Mouse (Mus musculus) myocyte (in vitro differentiated cells): ENCODE measurements at regions not wholly inside any gene's neighbourhood (a gene's known extent, or its start where the extent isn't known, plus 50 kb on each side); places are given as distances from the start of the nearest gene placed in this dataset.

Experiments
- CEBPB ChIP-seq: IDR thresholded peaks from 2 replicates; pipeline ENCODE4 v1.6.1; 2011; ENCODE audit warnings: mild to moderate bottlenecking, moderate library complexity; ENCODE audit not compliant: poor library complexity, insufficient read depth, severe bottlenecking
- E2F4 ChIP-seq: IDR thresholded peaks from one replicate; pipeline ENCODE4 v1.6.1; 2011; ENCODE audit warnings: mild to moderate bottlenecking, control low read depth, moderate library complexity; ENCODE audit not compliant: insufficient read depth
- MAX ChIP-seq: IDR thresholded peaks from one replicate; pipeline ENCODE4 v1.6.1; 2011; ENCODE audit warnings: low read depth, mild to moderate bottlenecking, control low read depth
- MYOD1 ChIP-seq, 3 experiments: IDR thresholded peaks; one replicate each; pipeline ENCODE4 v1.6.1; 2011; ENCODE audit warnings: control low read depth in 2 of 3, low read depth in 2 of 3, mild to moderate bottlenecking in 2 of 3, moderate library complexity in 1 of 3; ENCODE audit not compliant: insufficient read length in 2 of 3, control insufficient read depth in 1 of 3
- POLR2A ChIP-seq: IDR thresholded peaks from one replicate; pipeline ENCODE4 v1.6.1; 2011; ENCODE audit warnings: low read depth, mild to moderate bottlenecking, control low read depth, moderate library complexity; ENCODE audit not compliant: insufficient read length
- TCF12 ChIP-seq: IDR thresholded peaks from one replicate; pipeline ENCODE4 v1.6.1; 2011; ENCODE audit warnings: mild to moderate bottlenecking, control low read depth; ENCODE audit not compliant: poor library complexity, insufficient read depth, severe bottlenecking
- USF1 ChIP-seq: IDR thresholded peaks from one replicate; pipeline ENCODE4 v1.6.1; 2011; ENCODE audit warnings: low read depth, mild to moderate bottlenecking, control low read depth, moderate library complexity

DNA sequence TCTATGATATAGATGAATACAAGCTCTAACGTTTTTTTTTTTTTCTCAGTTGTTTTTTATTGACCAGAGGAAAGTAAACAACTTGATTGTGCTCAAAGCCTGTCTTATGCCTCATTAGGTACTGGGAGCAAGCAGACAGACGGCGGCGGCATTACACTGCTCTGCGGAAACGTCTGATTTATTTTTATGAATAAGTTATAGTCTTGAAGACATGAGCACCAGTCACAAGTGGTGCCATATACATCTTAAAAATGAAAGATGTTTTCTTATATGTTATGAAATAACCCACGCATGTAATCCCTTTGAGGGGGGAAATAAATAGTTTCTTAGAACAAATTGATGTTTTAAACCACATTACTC is 177.1 kb downstream of the Nup35 start:
- TF ChIP-seq CEBPB, result no peak
- no peak for TF ChIP-seq TCF12
- TF ChIP-seq MAX, result no peak
- no peak for TF ChIP-seq USF1
- no peak for TF ChIP-seq MYOD1 (IDR thresholded peaks at IDR 0.05; ENCODE audit: control insufficient read depth in 1 of 3, insufficient read length in 2 of 3, low read depth in 2 of 3)
- no peak for TF ChIP-seq POLR2A
- TF ChIP-seq E2F4, result no peak
